Mouse (Mus musculus): ENCODE results near the gene Adra1d.

- TF ChIP-seq GATA1 (IDR thresholded peaks at IDR 0.05; ENCODE audit: borderline replicate concordance, low read length) (no peak; the same call in 2 of the 3 replicates), FLI1 (IDR thresholded peaks at IDR 0.05; ENCODE audit: low read length) (no peak)
These were observed 43.3 kb downstream of the Adra1d start for GRCm38 (mm10) chr2:131518790-131519189.
